Mouse (Mus musculus): ENCODE measurements around the gene Sh3bp4.

The Sh3bp4 gene

GRCm38 (mm10) chr1:89071371-89072142 is 1.3 kb downstream of the Sh3bp4 start:
- no peak for DNase-seq (ENCODE audit: low spot score in 2 of 2)

DNA sequence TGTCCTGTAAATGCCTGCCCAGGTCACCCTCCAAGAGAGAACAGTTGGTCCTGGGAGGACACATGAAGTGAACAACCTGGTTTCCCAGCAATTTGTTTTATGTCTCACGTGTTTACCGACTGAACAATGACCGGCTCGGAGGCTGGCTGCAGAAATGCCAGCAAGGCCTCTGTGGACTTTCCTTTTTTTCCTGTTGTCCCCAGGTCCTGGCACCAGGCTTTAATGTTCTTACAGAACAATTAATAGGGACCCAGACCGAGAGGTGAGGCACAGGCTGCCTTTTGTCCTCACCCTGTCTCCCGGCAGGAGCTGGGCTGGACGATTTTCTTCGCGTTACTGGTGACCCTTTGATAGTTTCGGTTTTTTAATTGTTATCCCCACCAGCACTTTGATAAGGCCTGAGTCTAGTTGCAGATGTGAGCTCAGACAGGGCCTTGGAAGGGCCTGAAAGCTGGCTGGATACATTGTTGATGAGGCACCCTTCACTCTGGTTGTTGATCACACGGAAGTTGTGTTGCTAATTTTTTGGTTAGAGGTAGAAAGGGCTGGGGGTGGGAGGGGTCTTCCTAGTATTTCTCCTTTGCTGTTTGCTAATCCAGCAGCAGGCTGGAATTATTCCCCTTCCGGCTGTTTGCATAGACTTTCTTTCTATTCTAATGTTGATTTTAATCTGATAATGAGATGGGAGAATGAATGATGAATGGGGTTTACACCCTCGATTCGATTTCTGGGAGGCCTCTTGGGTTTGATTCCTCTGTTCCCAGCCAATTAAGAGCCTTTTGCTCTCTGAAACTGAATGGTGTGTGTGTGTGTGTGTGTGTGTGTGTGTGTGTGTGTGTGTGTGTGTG is 2.2 kb downstream of the Sh3bp4 start:
- no peak for DNase-seq (ENCODE audit: low spot score in 2 of 2)

DNA sequence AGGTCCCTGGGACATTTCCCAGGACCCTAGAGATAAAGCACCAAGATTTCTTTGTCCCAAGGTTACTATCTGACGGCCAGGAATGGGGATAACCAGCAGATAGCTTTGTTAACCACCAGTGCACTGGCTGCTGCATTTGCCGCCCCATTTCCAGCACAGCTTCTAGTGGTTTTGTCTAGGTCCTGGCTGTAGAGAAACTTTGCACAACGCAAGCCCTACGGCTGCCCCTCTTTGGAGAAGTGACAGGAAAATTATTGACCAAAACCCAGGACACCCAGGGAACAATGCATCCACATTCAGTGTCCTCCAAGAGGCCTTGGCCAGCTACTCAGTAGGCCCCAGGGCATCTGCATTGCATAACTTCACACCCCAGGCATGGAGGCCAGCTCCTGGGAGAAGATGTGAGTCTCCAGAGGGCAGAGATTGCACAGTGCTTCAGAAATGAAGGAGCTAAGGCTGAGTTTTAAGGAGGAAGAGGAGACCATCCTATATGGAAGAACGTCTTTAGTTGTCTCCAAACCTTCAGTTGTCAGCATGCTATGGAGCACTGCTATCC is 3.2 kb downstream of the Sh3bp4 start:
- DNase-seq (ENCODE audit: low spot score in 2 of 2) = no peak

GRCm38 (mm10) chr1:89074678-89075077 is 4.5 kb downstream of the Sh3bp4 start:
- no peak for DNase-seq (ENCODE audit: low spot score in 2 of 2)

- DNase-seq (ENCODE audit: low spot score in 2 of 2) = no peak
These were observed 4.9 kb downstream of the Sh3bp4 start for GRCm38 (mm10) chr1:89075120-89075519.

- no peak for DNase-seq (ENCODE audit: low spot score in 2 of 2)
These were observed 6.6 kb downstream of the Sh3bp4 start for GRCm38 (mm10) chr1:89076777-89077176.

DNA sequence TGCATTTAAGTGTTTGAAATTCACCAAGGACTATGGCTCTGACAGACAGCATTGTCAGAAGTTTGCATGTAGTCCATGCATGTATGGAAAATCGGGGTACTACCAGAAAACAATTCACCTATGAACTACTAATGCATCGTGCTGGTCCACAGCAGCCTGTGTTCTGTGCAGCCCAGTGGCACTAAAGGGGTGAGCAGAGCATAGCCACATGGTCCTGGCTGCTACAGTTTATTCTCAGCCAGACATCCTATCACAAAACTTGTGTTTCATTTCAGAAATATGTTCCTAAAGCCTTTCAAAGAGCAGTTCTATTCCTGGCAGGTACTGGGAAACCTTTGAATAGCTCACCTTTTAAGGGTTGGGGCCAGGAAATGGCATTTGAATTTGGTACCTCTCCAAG is 8.0 kb downstream of the Sh3bp4 start:
- DNase-seq (ENCODE audit: low spot score in 2 of 2) = no peak

DNA sequence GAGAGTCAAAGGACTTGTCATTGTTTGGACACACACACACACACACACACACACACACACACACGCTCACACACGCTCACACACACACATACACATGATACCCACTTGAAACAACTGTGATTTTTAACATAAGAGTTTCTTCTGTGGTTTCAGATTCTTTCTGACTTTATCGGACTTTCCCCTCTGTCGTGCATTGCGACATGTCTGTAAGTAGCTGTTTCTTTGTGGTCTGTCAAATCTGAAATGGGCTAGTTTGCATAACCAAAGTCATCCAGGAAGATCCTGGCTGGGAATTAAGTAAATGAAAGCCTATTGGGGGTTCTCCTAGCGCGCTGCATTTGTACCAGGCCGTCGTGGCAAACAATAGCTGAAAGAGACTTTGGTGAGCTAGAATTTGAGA is 8.5 kb downstream of the Sh3bp4 start:
- no peak for DNase-seq (ENCODE audit: low spot score in 2 of 2)

DNA sequence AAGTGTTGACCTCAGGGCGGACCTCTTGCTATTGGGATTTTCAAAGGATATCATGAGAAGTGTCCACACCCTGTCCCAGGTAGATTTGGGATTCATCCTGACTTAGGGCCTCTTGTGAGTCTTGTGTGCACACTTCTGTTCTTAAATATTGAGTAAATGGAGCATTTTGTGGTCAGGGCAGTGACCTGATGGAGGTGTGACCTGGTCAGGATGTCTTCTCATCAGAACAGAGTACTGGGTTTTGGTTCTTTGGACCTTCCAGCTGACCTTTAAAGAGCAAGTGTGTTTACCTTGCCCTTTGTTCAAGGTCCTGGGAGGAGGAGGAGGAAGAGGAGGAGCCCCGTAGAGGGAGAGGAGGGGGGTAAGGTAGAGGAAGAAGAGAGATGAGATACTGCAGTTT is 9.0 kb downstream of the Sh3bp4 start:
- no peak for DNase-seq (ENCODE audit: low spot score in 2 of 2)

DNA sequence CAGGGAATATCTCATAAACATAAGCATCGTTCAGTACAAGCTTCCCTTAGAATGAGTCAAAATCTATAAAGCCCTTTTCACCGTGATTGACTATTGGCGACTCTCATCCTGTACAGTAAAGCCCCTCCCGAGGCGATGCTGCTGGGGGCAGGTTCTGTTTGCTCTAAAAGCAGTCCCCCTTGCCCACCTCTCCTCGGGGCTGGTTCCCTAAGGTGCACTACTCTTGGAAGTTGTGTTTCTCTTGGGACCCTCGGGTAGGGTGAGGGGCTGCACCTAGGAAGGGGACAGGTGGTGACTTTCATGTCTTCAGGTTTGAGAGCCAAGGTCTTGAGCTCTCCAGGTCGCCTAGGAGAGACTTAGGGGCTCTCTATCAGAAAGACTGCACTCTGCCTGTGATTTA is 10.2 kb downstream of the Sh3bp4 start:
- DNase-seq (ENCODE audit: low spot score in 2 of 2) = no peak

- DNase-seq (ENCODE audit: low spot score in 2 of 2) = no peak
These were observed 10.6 kb downstream of the Sh3bp4 start for GRCm38 (mm10) chr1:89080795-89081194.

- no peak for DNase-seq (ENCODE audit: low spot score in 2 of 2)
These were observed 11.2 kb downstream of the Sh3bp4 start for GRCm38 (mm10) chr1:89081371-89081770.

- DNase-seq (ENCODE audit: low spot score in 2 of 2) = no peak
These were observed 12.1 kb downstream of the Sh3bp4 start for GRCm38 (mm10) chr1:89082171-89082882.

GRCm38 (mm10) chr1:89086575-89087153 is 16.4 kb downstream of the Sh3bp4 start:
- no peak for DNase-seq (ENCODE audit: low spot score in 2 of 2)

DNA sequence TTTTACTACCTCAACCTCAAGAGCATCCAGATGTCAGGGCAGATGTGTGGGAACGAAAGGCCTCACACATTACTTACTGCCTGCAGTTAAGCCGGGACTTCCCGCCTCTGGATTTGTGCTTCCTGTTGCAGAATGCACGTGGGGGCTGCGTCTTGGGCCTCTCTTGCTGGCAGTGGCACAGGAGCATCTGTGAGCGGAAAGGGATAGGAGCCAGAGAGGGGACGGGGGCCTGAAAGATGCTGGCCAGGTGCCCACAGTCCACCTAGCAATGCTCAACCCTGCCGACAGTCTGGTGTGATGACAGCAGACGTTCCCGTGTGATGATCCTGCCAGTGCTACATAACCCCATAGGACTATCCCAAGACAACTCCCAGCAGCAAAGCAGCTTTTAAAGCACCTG is 17.9 kb downstream of the Sh3bp4 start:
- no peak for DNase-seq (ENCODE audit: low spot score in 2 of 2)

DNA sequence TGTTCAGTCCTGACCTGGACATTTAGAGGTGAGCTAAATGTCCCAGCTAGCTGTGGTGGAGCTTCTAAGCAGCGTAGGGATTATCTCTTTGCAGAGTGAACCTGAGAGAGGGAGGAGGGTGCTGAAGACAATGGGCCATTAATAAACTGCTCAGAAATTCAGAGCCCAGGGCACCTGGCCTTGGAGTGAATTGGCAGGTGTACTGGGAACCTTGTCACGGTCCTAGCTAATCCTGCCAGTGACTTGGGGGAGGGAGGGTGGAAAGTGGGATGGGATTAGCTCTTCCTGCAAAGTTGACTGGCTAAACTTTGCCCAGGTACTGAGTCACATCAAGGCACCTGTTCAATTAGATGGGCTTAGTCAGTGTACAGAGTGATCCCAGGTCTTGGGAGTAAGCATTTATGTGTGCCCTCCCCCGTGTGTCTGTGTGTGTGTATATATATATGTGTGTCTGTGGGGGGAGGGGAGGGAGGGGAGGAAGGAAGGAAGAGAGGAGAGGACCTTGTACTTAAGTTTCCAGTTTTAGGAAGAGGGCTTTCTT is 18.6 kb downstream of the Sh3bp4 start:
- no peak for DNase-seq (ENCODE audit: low spot score in 2 of 2)

- DNase-seq (ENCODE audit: low spot score in 2 of 2) = peak; percentile 22 to 25
These were observed 19.8 kb downstream of the Sh3bp4 start for GRCm38 (mm10) chr1:89089821-89090600.

DNA sequence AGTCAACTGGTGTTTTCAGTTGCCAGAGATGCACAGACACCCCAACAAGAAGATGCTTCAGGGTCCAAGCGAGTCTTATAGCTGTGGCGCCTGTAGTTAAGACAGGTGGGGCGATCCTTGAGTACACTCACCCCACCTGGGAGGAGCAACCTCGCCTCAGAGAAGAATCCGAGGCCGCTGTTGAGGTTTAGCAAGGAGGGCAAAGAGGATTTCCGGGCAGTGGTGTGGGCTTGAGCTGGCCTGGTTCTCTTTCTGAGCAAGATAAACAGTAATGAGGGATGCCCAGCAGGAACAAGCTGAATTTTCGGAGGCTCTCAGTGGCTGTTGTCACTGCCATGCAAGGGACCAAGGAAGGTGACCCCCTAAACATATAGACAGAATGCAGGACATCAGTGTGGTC is 20.5 kb downstream of the Sh3bp4 start:
- no peak for DNase-seq (ENCODE audit: low spot score in 2 of 2)

DNA sequence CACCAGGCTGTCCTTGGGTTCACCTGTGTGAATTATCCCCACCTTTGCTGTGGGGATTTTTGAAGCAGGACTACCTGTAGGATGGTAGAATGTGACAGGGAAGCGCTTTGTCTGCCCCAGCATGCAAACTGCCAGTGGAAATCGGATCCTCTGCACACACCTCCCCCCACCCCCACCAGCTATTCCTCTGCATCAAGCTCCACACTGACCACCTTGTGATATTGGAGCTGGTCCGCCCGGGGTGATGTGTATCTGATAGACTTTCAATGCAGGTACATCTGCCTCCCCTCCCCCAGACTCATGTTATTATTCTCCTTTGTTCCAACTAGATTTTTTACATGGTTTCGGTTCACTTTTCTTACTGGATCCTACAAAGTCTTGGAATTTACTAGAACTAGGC is 21.8 kb downstream of the Sh3bp4 start:
- no peak for DNase-seq (ENCODE audit: low spot score in 2 of 2)

- peak in 1 of 2 experiments; percentile 37 for DNase-seq (ENCODE audit: low spot score in 2 of 2)
These were observed 22.3 kb downstream of the Sh3bp4 start for GRCm38 (mm10) chr1:89092442-89092991.

All from thymus, postnatal 10 days (tissue).